Mouse (Mus musculus) urinary bladder, postnatal 14 days (tissue): ENCODE data around the gene Spns3.

Experiments used
- DNase-seq: peaks from one replicate; pipeline ENCODE4 v3.0.0; 2021; ENCODE audit warnings: low spot score

Spns3 gene

DNA sequence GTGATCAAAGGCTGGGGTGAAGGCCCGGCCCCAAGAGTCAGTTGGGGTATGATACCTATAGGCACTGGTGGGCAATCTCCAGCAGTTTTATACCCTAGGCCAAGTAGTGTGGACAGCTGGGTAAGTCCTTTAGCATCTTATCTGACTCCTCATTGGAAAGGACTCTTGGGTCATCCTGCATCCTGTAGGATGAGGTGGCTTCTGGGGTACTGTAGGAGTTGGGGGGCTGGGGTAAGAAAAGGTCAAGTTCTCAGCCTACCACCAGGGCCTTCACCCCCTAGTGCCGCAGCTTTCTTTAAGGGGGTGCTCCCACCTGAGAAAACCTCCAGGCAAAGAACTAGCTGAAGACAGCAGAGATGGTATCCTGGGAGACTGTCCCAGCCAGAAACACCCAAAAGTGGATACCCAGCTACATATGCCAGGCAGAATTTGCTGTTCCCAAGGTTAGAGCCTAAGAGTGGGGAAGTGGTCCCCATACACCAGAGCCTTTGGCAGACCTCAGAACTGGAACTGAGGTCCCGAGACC is 98.1 kb downstream of the Spns3 start:
- no peak for DNase-seq

DNA sequence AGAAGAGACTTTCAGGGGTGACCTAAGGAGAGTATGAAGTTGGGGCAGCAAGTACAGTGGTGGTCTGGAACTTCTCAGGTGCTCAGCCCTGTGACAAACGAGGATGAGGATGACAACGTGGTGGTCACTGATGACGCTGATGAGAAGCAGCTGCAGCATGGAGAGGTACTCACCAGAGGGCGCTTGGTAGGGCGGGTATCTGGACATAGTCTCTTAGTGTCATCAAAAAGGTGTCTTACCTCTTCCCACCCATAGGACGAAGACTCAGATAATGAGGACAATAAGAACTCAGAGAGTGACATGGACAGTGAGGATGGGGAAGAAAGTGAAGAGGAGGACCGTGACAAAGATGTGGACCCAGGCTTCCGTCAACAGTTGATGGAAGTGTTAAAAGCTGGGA is 102.8 kb downstream of the Spns3 start:
- no peak for DNase-seq

DNA sequence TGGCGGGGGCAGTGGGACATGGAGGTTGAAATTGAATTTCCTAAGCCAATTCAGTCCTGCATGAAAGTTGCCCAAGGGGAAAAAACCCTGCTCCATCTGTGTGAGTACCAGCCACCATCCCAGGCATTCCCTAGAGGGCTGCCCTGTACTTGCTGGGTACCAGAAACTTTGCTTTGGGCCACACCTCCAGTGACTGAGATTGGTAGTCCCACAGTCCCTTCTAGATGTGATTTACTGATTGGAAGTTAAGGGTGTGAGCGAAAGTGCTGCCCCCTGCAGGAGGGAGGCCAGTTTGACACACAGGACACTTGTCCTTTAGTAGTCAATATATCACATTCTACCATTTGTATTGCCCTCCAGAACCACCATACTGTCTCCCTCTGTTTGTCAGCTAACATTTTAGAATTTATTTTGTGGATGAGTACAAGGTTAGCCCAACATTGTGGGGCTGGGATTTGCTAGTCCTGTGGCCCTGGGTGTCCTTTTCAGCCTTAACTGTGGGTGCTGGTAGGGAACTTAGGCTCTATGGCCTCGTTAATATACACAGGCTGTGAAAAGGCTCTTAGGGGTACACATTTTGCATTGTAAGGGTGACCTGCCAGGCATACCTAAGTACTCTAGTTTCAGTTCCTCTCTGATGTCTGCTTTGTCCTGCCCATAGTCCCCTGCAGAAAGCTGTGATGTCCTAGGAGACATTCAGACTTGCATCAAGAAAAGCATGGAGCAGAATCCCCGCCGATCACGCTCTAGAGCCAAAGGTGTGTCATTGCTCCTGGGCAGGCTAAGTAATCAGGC is 103.8 kb downstream of the Spns3 start:
- DNase-seq, result no peak
